Mouse (Mus musculus): ENCODE data around the gene Sectm1a. TPM values are rescaled to one million over a fixed set of nuclear protein-coding genes. Genes with fewer than 3 reads are reported as not detected.
A peak's percentile ranks its signal among the peaks of the same experiment; 100 is the strongest.
"Not testable (repeated sequence)": the region's sequence is repeated elsewhere in the genome, so short reads cannot be mapped to it uniquely, and the experiment has no call there.

The Sectm1a gene
- polyA plus RNA-seq, 1 experiment: not detected

DNA sequence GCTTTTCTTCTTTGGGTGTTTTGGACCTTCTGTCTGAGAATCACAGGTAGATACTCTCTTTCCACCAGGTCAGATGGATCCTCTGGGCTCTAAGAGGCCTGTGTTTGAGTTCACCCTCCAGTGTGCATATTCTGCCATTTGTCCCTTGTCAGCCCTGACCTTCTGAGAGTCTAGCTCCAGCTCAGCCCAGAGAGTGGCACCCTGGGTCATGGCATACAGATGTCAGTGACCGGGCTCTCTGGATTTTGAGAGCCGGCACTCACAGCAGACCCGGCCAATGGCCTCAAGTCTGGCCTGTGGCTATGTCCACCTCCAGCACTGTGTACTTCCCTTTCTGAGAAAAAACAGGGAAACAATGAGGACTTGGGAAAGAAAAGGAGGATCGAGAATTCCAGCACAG, 21.5 kb downstream of the Sectm1a start:
- no peak for DNase-seq (ENCODE audit: low read depth)
- TF ChIP-seq POLR2A (IDR thresholded peaks at IDR 0.05; ENCODE audit: borderline replicate concordance, extremely low read depth, insufficient read depth, insufficient read length, poor library complexity, severe bottlenecking): no peak
- TF ChIP-seq CTCF (IDR thresholded peaks at IDR 0.05; ENCODE audit: borderline replicate concordance, extremely low read depth, insufficient read depth, insufficient read length): no peak

DNA sequence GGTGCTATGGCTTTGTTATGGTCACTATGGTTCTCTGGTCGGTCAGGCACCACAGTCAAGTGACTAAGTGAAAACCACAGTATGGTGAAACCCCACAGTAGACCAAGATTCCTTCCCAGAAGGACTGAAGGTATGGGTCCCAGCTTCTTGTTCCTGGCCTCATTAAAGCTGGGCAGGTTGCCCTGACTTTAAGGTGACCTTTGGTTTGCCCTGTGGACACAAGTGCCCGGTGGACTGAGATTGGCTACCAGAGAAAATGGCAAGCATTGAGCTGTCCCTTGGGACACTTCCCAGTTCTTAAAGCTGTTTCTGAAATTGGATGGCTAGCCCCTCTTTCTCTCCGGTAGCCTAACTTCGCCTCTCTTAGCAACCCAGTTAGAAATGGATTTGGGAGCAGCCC, 22.1 kb downstream of the Sectm1a start:
- DNase-seq (ENCODE audit: low read depth): no peak
- no peak for TF ChIP-seq POLR2A (IDR thresholded peaks at IDR 0.05; ENCODE audit: borderline replicate concordance, extremely low read depth, insufficient read depth, insufficient read length, poor library complexity, severe bottlenecking)
- TF ChIP-seq CTCF (IDR thresholded peaks at IDR 0.05; ENCODE audit: borderline replicate concordance, extremely low read depth, insufficient read depth, insufficient read length): no peak

DNA sequence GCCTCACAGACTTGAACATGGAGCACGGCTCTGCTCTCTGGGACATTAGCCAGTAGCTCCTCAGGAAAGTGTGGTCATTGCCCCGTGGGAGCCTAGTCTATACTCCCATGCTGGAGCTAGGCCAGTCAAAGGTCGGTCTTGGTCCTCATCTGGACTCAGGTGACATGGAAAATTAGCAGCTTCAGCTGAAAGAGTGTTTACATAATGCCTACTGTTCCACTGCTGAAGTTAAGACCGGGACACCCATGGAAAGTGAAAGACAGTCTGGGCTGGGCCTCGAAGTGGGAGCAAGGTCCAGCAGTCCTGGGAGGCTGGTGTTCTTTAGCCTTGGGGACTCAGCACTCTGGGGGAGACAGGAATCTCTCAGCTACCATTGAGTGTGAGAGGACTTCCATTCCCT, 22.9 kb downstream of the Sectm1a start:
- no peak for DNase-seq (ENCODE audit: low read depth)
- TF ChIP-seq CTCF (IDR thresholded peaks at IDR 0.05; ENCODE audit: borderline replicate concordance, extremely low read depth, insufficient read depth, insufficient read length) (no peak), POLR2A (IDR thresholded peaks at IDR 0.05; ENCODE audit: borderline replicate concordance, extremely low read depth, insufficient read depth, insufficient read length, poor library complexity, severe bottlenecking) (no peak)

DNA sequence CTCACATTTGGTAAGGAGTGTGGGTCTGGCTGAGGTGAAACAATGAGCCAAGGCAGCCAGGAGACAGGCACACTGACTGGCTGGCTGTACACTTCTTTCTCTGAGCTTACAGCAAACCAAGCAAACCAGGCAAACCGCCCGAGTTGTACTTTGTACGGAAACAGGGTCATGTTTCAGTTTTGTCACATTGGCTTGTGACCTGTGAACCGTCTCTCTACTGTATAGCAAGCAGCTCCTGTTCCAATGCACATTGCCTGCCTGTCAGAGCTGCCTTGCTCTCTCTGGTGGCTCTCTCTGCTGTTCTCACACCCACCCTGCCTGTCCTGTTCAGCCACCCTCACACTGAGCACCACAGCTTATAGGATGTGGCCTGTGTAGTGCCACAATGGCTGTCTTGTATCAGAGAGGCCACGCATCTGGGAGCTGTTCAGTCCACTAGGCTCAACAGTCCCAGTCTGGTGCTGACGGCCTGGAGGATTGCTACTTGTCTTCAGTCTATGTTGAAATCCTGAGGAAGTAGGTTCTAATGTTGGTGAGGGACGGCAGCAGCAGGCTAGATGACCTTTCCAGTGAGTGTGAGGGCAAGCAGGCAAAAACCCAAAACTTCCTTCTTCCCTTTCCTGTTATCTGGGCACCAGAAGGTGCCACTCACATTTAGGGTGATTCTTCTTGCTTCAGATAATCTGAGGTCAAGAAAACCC, 24.3 kb downstream of the Sectm1a start:
- no peak for DNase-seq (ENCODE audit: low read depth)
- no peak for TF ChIP-seq CTCF (IDR thresholded peaks at IDR 0.05; ENCODE audit: borderline replicate concordance, extremely low read depth, insufficient read depth, insufficient read length)
- no peak for TF ChIP-seq POLR2A (IDR thresholded peaks at IDR 0.05; ENCODE audit: borderline replicate concordance, extremely low read depth, insufficient read depth, insufficient read length, poor library complexity, severe bottlenecking)

DNA sequence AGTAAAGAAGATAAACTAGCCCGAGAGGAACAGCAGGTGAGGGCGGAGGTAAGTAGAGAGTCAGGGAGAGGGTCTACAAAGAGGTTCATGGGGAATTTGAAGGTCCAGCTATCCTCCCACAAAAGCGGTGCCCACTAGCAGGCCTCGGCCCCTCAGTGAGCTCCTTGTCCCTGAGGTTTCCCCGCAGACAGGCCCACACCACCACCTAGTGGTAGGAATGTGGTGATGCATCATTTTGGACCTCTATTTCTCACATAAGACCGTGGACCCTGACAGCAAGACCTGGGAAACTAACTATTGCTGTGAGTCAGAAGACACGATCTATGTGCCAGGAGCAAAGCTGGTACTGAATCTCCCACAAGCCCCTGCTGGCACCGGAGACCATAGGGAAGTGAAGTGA, 27.5 kb downstream of the Sectm1a start:
- TF ChIP-seq CTCF (IDR thresholded peaks at IDR 0.05; ENCODE audit: borderline replicate concordance, extremely low read depth, insufficient read depth, insufficient read length): peak; percentile 91
- no peak for TF ChIP-seq POLR2A (IDR thresholded peaks at IDR 0.05; ENCODE audit: borderline replicate concordance, extremely low read depth, insufficient read depth, insufficient read length, poor library complexity, severe bottlenecking)
- DNase-seq (ENCODE audit: low read depth): peak; percentile 89

DNA sequence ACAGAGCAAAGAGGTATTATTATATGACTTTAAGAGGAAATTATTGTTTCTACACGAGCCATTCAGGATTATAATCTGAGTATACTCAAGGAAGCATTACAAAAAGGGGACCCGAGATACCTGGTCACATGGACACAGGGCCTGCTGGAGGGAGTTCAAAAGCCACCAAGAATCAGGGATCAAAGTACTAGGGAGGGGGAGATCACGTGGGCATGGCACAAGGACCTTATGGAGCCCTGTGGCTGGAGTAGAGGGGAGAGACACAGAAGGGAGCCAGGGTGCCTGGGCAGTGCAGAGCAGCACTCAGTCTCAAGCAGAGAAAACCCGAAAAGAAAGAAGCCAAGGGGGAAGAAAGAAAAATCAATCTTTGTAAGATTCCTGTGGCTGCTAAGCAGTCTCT, 28.6 kb downstream of the Sectm1a start:
- DNase-seq (ENCODE audit: low read depth): no peak
- TF ChIP-seq CTCF (IDR thresholded peaks at IDR 0.05; ENCODE audit: borderline replicate concordance, extremely low read depth, insufficient read depth, insufficient read length): no peak
- TF ChIP-seq POLR2A (IDR thresholded peaks at IDR 0.05; ENCODE audit: borderline replicate concordance, extremely low read depth, insufficient read depth, insufficient read length, poor library complexity, severe bottlenecking): no peak

DNA sequence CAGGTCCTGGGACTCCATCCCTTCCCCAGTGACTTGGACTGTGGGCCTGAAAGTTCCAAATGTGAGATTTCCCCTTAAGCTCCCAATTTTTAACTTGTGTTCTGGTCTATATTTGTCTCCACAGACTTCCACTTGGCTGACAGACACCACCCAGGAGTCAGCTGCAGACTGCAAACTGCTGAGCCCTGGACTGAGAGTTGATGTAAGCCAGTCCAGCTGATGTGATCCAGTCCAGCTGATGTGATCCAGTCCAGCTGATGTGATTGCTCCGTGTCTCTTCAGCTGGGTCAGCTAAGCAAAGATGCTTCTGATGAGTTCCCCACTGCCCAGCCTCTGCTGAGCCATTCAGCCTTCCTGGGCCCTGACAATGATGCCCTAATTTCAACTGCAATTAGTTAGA, 29.2 kb downstream of the Sectm1a start:
- DNase-seq (ENCODE audit: low read depth): no peak
- no peak for TF ChIP-seq POLR2A (IDR thresholded peaks at IDR 0.05; ENCODE audit: borderline replicate concordance, extremely low read depth, insufficient read depth, insufficient read length, poor library complexity, severe bottlenecking)
- TF ChIP-seq CTCF (IDR thresholded peaks at IDR 0.05; ENCODE audit: borderline replicate concordance, extremely low read depth, insufficient read depth, insufficient read length): no peak

DNA sequence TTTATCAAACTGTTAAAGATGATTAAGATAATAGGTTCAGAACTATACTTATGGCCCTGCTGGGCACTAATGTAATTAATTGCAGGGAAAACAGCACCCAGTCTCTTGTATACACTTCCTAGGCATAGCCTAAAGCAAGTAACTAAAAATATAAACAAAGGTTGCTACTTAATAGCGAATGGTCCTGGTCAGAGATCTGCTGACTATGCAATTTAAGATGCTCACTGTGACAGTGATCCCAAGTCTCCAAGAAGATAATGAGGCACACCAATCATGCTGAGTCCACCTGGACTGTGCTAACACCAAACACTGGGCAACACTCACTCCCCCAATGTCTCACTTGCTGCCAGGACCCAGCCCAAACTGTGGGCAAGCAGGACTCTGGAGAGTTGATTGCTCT, 31.2 kb downstream of the Sectm1a start:
- no peak for DNase-seq (ENCODE audit: low read depth)
- TF ChIP-seq CTCF (IDR thresholded peaks at IDR 0.05; ENCODE audit: borderline replicate concordance, extremely low read depth, insufficient read depth, insufficient read length) (no peak), POLR2A (IDR thresholded peaks at IDR 0.05; ENCODE audit: borderline replicate concordance, extremely low read depth, insufficient read depth, insufficient read length, poor library complexity, severe bottlenecking) (no peak)

DNA sequence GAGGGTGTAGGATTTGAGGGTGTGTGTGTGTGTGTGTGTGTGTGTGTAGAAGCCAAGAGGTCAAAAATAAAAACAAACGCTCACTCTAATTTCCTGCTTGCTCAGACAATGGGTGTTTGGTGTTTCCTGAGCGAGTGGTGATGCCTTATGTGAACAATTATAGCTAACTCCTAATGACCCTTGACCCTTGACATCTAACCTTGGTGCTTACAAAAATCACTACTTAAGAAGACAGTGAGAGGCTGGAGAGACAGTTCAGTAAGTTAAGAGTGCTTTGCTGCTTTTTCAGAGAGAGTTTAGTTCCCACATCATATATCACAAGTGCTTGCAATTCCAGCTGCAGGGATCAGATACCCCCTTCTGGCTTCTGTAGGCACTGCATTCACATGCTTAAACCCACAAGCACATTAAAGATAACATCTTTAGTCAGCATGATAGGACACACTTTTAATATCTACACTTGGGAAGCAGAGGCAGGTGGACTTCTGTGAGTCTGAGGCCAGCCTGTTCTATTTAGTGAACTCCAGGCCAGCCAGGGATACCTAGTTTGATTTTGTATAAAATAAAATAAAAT, 33.1 kb downstream of the Sectm1a start:
- peak; percentile 68 for DNase-seq (ENCODE audit: low read depth)
- TF ChIP-seq CTCF (IDR thresholded peaks at IDR 0.05; ENCODE audit: borderline replicate concordance, extremely low read depth, insufficient read depth, insufficient read length) (peak; percentile 55; the same call in 1 of the 2 replicates), POLR2A (IDR thresholded peaks at IDR 0.05; ENCODE audit: borderline replicate concordance, extremely low read depth, insufficient read depth, insufficient read length, poor library complexity, severe bottlenecking) (no peak)

DNA sequence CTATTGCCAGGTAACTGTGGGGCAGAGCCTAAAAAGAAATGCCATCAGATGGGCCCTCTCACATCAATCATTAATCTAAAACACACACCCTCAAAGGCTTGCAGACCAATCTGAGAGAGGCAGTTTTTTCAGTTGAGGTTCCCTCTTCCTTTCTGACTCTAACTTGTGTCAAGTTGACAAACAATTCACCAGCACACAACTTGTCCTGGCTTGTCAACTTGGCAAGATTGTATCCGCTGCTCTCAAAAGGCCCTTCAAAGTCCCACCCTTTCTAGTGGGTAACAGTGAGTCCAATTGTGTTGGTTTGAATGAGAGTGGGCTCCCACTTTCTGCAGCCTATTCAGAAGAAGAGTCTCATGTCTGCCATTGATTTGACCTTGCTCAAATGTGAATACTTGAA, 35.7 kb downstream of the Sectm1a start:
- peak; percentile 27 for DNase-seq (ENCODE audit: low read depth)
- TF ChIP-seq POLR2A (IDR thresholded peaks at IDR 0.05; ENCODE audit: borderline replicate concordance, extremely low read depth, insufficient read depth, insufficient read length, poor library complexity, severe bottlenecking): no peak
- TF ChIP-seq CTCF (IDR thresholded peaks at IDR 0.05; ENCODE audit: borderline replicate concordance, extremely low read depth, insufficient read depth, insufficient read length): no peak

DNA sequence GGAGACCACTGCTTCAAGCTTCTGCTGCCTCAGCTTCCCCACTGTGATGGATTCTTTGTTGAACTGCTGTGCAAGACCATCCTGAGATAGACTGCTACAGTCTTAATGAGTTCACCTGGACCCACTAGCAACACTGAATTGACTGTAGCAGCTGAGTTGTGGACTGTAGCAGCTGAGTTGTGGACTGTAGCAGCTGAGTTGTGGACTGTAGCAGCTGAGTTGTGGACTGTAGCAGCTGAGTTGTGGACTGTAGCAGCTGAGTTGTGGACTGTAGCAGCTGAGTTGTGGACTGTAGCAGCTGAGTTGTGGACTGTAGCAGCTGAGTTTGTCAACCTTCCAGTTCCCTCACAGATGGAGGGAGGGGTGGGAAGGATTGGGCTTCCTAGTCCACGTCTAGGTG, 38.0 kb downstream of the Sectm1a start:
- not testable (repeated sequence) for DNase-seq (ENCODE audit: low read depth)

DNA sequence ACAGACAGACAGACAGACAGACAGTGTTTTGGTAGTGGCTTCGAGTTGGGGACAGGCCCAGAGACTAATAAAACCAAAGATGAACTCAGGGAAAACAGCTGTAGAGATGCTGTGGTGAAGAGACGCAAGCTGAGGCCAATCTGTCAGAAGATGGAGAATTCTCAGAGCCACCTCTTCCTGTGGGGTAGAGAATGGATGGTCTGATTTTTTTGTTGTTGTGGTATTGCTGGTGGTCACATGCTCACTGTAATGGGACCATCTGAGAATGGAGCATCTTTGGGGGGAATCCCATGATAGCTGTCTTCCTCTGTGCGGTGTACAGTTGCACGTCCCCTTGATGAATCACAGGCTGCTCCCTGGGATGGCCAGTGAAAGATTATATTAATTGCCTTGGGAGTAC, 38.5 kb downstream of the Sectm1a start:
- no peak for DNase-seq (ENCODE audit: low read depth)
- no peak for TF ChIP-seq CTCF (IDR thresholded peaks at IDR 0.05; ENCODE audit: borderline replicate concordance, extremely low read depth, insufficient read depth, insufficient read length)
- TF ChIP-seq POLR2A (IDR thresholded peaks at IDR 0.05; ENCODE audit: borderline replicate concordance, extremely low read depth, insufficient read depth, insufficient read length, poor library complexity, severe bottlenecking): no peak

Data from brain, embryonic 14.5 days (tissue).